Mouse (Mus musculus): Measurements from ENCODE around the gene Arih1. TPM values are rescaled to one million over a fixed set of nuclear protein-coding genes. Genes with fewer than 3 reads are reported as not detected.
"Not testable (repeated sequence)": the region's sequence is repeated elsewhere in the genome, so short reads cannot be mapped to it uniquely, and the experiment has no call there.

Gene Arih1
- total and polyA plus RNA-seq, 2 experiments from 2014 or later, result 8.1 to 47.9 TPM

DNA sequence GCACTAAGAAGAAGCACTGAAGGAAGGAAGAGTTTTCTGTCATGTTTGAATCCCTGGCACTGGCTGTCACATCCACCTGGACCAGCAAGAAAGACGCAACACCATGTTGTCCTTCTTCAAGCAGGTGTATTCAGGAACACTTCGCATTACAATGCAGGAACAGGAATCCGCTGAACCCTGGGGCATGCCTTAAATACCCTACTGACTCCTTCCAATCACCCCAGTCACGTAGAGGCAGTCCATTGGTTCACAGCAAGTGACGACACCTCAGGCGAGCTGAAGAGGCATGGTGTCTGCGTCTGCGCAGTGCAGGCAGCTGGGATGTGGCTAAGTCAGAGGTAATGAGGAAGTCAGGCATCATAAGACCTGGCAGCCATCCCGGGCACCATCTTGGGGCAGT, 116.8 kb downstream of the Arih1 start:
- no peak for TF ChIP-seq CTCF (IDR thresholded peaks at IDR 0.05)
- no peaks in the 10 kb centered on the region for H3K36me3 ChIP-seq (ENCODE audit: insufficient read depth, low read length)
- no peaks in the 10 kb centered on the region for H3K27me3 ChIP-seq (ENCODE audit: insufficient read depth, low read length)
- 91% methylated on average over 9 of the region's 9 CpGs for WGBS
- H3K4me3 ChIP-seq (ENCODE audit: low read depth, low read length), result no peak overlapping the region
- DNase-seq (ENCODE audit: low spot score) (no peak), ATAC-seq (ENCODE audit: low FRiP score) (no peak)
- no peak overlapping the region for H3K4me2 ChIP-seq (ENCODE audit: low read depth, low read length, poor library complexity, severe bottlenecking)
- H3K27ac ChIP-seq (ENCODE audit: low read depth, low read length), result no peak overlapping the region
- no peaks in the 10 kb centered on the region for H3K9me3 ChIP-seq (ENCODE audit: low read length)
- H3K9ac ChIP-seq (replicated peaks; ENCODE audit: low read length, poor library complexity, severe bottlenecking), result no peak overlapping the region
- no peaks in the 10 kb centered on the region for H3K4me1 ChIP-seq (ENCODE audit: insufficient read depth, low read length)

DNA sequence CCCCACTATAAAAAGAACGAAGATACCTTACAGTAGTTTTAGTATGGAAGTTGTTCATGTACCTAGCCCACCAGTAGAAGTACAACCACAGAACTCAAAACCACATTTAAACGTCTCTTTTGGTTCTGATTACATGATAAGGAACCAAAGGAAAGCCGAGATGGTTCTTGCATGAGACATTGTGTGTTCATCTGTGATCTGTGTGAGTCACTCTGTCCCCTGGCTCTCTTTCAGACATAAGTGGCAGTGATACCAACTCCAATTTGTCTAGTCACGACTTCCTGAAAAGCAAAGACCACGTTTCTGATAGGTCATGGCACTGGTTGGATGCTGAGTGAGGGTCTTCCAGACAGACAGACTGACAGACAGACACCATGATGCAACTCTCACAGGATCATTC, 117.2 kb downstream of the Arih1 start:
- no peak for DNase-seq (ENCODE audit: low spot score)
- no peak overlapping the region for H3K9ac ChIP-seq (replicated peaks; ENCODE audit: low read length, poor library complexity, severe bottlenecking)

DNA sequence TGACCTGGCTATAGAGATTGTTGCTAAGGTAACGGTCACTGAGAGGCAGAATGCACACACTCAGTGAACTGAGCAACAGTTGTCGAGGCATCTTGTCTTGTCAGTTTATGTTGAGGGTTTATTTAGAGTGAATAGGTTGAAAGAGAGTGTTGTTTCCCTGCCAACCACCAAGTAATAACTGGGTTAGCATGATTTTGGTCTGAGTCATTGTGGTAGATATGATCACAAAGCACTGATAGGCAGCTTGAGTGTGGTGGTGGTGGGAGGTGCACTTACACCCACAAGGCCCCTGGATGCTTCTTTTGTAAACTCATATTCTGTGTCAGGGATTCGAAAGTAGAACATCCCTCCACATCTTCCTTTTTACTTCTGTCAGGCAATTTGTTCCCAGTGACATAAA, 125.9 kb downstream of the Arih1 start:
- DNase-seq (ENCODE audit: low spot score); ATAC-seq (ENCODE audit: low FRiP score); H3K4me2 ChIP-seq (ENCODE audit: low read depth, low read length, poor library complexity, severe bottlenecking); H3K4me3 ChIP-seq (ENCODE audit: low read depth, low read length); H3K9me3 ChIP-seq (ENCODE audit: low read length); H3K27me3 ChIP-seq (ENCODE audit: insufficient read depth, low read length); H3K27ac ChIP-seq (ENCODE audit: low read depth, low read length); H3K4me1 ChIP-seq (ENCODE audit: insufficient read depth, low read length); H3K9ac ChIP-seq (replicated peaks; ENCODE audit: low read length, poor library complexity, severe bottlenecking); H3K36me3 ChIP-seq (ENCODE audit: insufficient read depth, low read length): not testable (repeated sequence)
- no CpG with 5 or more reads among the region's 3 CpGs for WGBS

More for the DNA sequence above, 117.2 kb downstream of the Arih1 start:
- Histone ChIP-seq H3K4me1 (ENCODE audit: insufficient read depth, low read length) (no peaks in the 10 kb centered on the region), H3K36me3 (ENCODE audit: insufficient read depth, low read length) (no peaks in the 10 kb centered on the region), H3K4me2 (ENCODE audit: low read depth, low read length, poor library complexity, severe bottlenecking) (no peak overlapping the region), H3K27me3 (ENCODE audit: insufficient read depth, low read length) (no peaks in the 10 kb centered on the region), H3K4me3 (ENCODE audit: low read depth, low read length) (no peak overlapping the region), H3K27ac (ENCODE audit: low read depth, low read length) (no peak overlapping the region), H3K9me3 (ENCODE audit: low read length) (no peaks in the 10 kb centered on the region)
- ATAC-seq (ENCODE audit: low FRiP score), result no peak
- no peak for TF ChIP-seq CTCF (IDR thresholded peaks at IDR 0.05)
- WGBS, result 76% methylated on average over 5 of the region's 5 CpGs

DNA sequence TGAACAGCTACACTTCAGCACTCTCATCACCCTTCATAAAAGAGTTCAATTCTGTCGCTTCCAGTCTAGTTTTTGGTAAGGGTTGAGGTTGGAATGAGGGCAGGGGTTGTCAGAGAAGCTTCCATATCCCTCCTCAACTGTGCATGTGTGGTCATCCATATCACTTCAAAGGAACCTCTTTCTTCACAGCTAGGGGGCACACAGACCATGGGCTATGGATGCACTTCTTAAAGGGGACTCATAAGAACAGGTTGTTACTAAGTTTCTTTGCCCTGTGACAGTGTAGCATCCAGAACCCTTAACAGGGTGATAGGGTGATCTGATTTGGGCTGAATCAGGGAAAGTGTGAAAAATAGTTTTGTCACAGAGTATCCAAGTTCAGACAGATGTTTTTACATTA, 128.4 kb downstream of the Arih1 start:
- H3K4me2 ChIP-seq (ENCODE audit: low read depth, low read length, poor library complexity, severe bottlenecking); H3K9ac ChIP-seq (replicated peaks; ENCODE audit: low read length, poor library complexity, severe bottlenecking); H3K9me3 ChIP-seq (ENCODE audit: low read length); H3K27me3 ChIP-seq (ENCODE audit: insufficient read depth, low read length); H3K4me3 ChIP-seq (ENCODE audit: low read depth, low read length); H3K36me3 ChIP-seq (ENCODE audit: insufficient read depth, low read length); ATAC-seq (ENCODE audit: low FRiP score); H3K4me1 ChIP-seq (ENCODE audit: insufficient read depth, low read length); H3K27ac ChIP-seq (ENCODE audit: low read depth, low read length): not testable (repeated sequence)
- DNase-seq (ENCODE audit: low spot score), result peak; percentile 6
- WGBS, result 69% methylated on average over 1 of the region's 1 CpGs
- peak; percentile 49 for TF ChIP-seq CTCF (IDR thresholded peaks at IDR 0.05)

DNA sequence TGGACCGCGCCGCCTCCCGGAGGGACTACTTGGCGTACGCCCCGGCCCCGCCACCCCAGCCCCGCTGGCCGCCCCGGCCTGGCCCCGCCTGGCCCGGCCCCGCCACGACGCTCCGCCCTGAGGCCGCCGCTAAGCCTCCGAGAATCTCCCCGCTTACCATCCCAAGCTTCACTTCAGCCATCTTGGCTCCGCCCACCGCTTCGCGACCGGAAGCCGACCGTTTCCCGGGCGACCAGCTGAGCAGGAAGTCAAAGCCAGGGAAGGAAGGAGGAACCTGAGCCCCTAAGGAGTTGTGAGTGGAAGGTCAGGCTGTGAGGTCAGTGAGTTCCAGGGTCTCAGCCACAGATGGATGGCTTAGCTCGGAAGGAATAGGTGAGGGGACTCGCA, 133.2 kb downstream of the Arih1 start, which contains the start of gene Bbs4:
Gene Bbs4 (minus strand): TSS at position 256 of the 387 bp plus-strand sequence.
- H3K9me3 ChIP-seq (ENCODE audit: low read length), result no peaks in the 10 kb centered on the region
- no peaks in the 10 kb centered on the region for H3K27me3 ChIP-seq (ENCODE audit: insufficient read depth, low read length)
- peak within 1 kb of the TSS; percentile 65 for H3K4me2 ChIP-seq (ENCODE audit: low read depth, low read length, poor library complexity, severe bottlenecking)
- H3K4me3 ChIP-seq (ENCODE audit: low read depth, low read length), result peak within 1 kb of the TSS; percentile 95
- WGBS, result 2% methylated on average over 29 of the region's 32 CpGs
- ATAC-seq (ENCODE audit: low FRiP score) (peak; percentile 86), DNase-seq (ENCODE audit: low spot score) (peak; percentile 88)
- H3K36me3 ChIP-seq (ENCODE audit: insufficient read depth, low read length), result no peaks in the 10 kb centered on the region
- H3K9ac ChIP-seq (replicated peaks; ENCODE audit: low read length, poor library complexity, severe bottlenecking), result peak within 1 kb of the TSS; percentile 86
- peak within 1 kb of the TSS; percentile 87 for H3K27ac ChIP-seq (ENCODE audit: low read depth, low read length)
- no peak for TF ChIP-seq CTCF (IDR thresholded peaks at IDR 0.05)
- H3K4me1 ChIP-seq (ENCODE audit: insufficient read depth, low read length), result 0 out of 2 replicates have a peak, but pooled peaks cover 2% of the 10 kb centered on the region

DNA sequence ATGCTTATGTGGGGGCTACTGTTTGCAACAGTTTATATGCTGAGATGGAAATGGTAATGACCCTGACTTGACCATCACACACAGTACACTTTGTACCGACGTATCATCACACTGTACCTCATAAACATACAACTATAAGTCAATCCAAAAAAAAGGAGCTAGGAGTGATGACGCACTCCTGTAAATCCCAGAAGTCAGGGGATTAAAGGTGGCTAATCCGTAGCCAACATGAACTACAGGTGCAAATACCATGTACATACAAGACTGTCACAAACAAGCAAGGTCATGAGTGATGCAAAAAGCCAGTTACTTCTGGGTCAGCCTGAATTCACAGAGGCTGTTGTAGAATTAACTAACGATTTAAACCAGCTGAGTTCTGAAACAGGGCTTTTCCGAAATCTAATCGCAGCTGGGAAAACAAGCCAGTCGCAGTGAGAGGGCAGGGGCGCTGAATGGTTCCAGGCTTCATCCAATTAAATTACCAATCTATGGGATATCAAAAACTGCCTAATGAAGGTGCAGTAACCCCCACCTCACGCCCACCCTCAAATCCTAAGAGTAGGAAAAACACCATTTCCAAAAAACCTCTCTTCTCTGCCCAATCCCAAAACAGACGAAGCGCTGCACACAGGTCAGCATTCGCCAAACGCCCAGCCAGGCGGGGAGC, 133.7 kb downstream of the Arih1 start:
- ATAC-seq (ENCODE audit: low FRiP score) (no peak), DNase-seq (ENCODE audit: low spot score) (peak; percentile 1)
- Histone ChIP-seq H3K4me2 (ENCODE audit: low read depth, low read length, poor library complexity, severe bottlenecking) (peak overlapping the region; percentile 65), H3K36me3 (ENCODE audit: insufficient read depth, low read length) (no peaks in the 10 kb centered on the region), H3K4me3 (ENCODE audit: low read depth, low read length) (peak overlapping the region; percentile 95), H3K27ac (ENCODE audit: low read depth, low read length) (peak overlapping the region; percentile 87), H3K9ac (replicated peaks; ENCODE audit: low read length, poor library complexity, severe bottlenecking) (peak overlapping the region; percentile 86), H3K9me3 (ENCODE audit: low read length) (no peaks in the 10 kb centered on the region), H3K4me1 (ENCODE audit: insufficient read depth, low read length) (0 out of 2 replicates have a peak, but pooled peaks cover 2% of the 10 kb centered on the region), H3K27me3 (ENCODE audit: insufficient read depth, low read length) (no peaks in the 10 kb centered on the region)
- TF ChIP-seq CTCF (IDR thresholded peaks at IDR 0.05), result no peak
- WGBS, result 6% methylated on average over 15 of the region's 15 CpGs

Data from midbrain, postnatal 0 days (tissue).